Mouse (Mus musculus) neural tube, embryonic 10.5 days (tissue): ENCODE measurements around the gene Qpct.

Source experiments
- DNase-seq: peaks from one replicate; pipeline ENCODE4 v3.0.0-alpha.2; 2017; ENCODE audit warnings: low spot score; ENCODE audit errors: extremely low spot score

Gene Qpct

GRCm38 (mm10) chr17:79051606-79052005 lies at the start of gene Qpct:
Qpct (plus strand) TSS chr17:79051906.
- no peak for DNase-seq

- no peak for DNase-seq
Observed at GRCm38 (mm10) chr17:79013625-79014024, 38.1 kb upstream of the Qpct start.

- DNase-seq, result no peak
Observed at GRCm38 (mm10) chr17:79014911-79015685, 36.6 kb upstream of the Qpct start.

- DNase-seq, result no peak
Observed at GRCm38 (mm10) chr17:79015831-79016230, 35.9 kb upstream of the Qpct start.

GRCm38 (mm10) chr17:79018422-79018821 lies 33.3 kb upstream of the Qpct start:
- no peak for DNase-seq

GRCm38 (mm10) chr17:79019726-79020207 lies 31.9 kb upstream of the Qpct start:
- DNase-seq, result no peak

- peak; percentile 86 for DNase-seq
Observed at GRCm38 (mm10) chr17:79020208-79020983, 31.3 kb upstream of the Qpct start, which contains the start of gene Prkd3. Prkd3 (minus strand) TSS chr17:79020816.

GRCm38 (mm10) chr17:79020984-79021335 lies 30.7 kb upstream of the Qpct start:
- no peak for DNase-seq

GRCm38 (mm10) chr17:79022746-79023145 lies 29.0 kb upstream of the Qpct start:
- DNase-seq, result no peak

GRCm38 (mm10) chr17:79024544-79024943 lies 27.2 kb upstream of the Qpct start:
- no peak for DNase-seq

GRCm38 (mm10) chr17:79029226-79029625 lies 22.5 kb upstream of the Qpct start:
- DNase-seq, result no peak

GRCm38 (mm10) chr17:79031569-79031968 lies 20.1 kb upstream of the Qpct start:
- DNase-seq, result no peak

GRCm38 (mm10) chr17:79032782-79033181 lies 18.9 kb upstream of the Qpct start:
- DNase-seq, result no peak

GRCm38 (mm10) chr17:79039660-79040059 lies 12.0 kb upstream of the Qpct start:
- no peak for DNase-seq

GRCm38 (mm10) chr17:79043705-79044104 lies 8.0 kb upstream of the Qpct start:
- DNase-seq, result no peak

- DNase-seq, result peak; percentile 66
Observed at GRCm38 (mm10) chr17:79052088-79052812, 544 bp downstream of the Qpct start.

GRCm38 (mm10) chr17:79058271-79058670 lies 6.6 kb downstream of the Qpct start:
- DNase-seq, result no peak

GRCm38 (mm10) chr17:79060221-79060620 lies 8.5 kb downstream of the Qpct start:
- DNase-seq, result no peak

GRCm38 (mm10) chr17:79064250-79064649 lies 12.5 kb downstream of the Qpct start:
- DNase-seq, result no peak

- DNase-seq, result no peak
Observed at GRCm38 (mm10) chr17:79068581-79068980, 16.9 kb downstream of the Qpct start.

GRCm38 (mm10) chr17:79069019-79069418 lies 17.3 kb downstream of the Qpct start:
- DNase-seq, result no peak
